Mouse (Mus musculus) MEL (cell line): ENCODE measurements around the gene Milr1. TPM values are rescaled to one million over a fixed set of nuclear protein-coding genes. Genes with fewer than 3 reads are reported as not detected.

Source experiments
- DNase-seq: peaks from one replicate; pipeline ENCODE4 v3.0.0; 2011; ENCODE audit warnings: low read depth, low spot score
- H3K27ac ChIP-seq: 2 replicates; pipeline ENCODE4 v1.5.1; 2012; ENCODE audit warnings: low read depth, mild to moderate bottlenecking, control low read depth, low read length, moderate library complexity; ENCODE audit not compliant: control insufficient read depth
- H3K27me3 ChIP-seq, 2 experiments: fragments of 150-350 bp in 1 of 2; sonication (generic) in 1 of 2; 2 replicates each; pipeline ENCODE4 v1.6.1; 2012; ENCODE audit warnings: low read length in 2 of 2, mild to moderate bottlenecking in 2 of 2, improper control_type of control experiment in 1 of 2, moderate library complexity in 1 of 2; ENCODE audit not compliant: insufficient read depth in 2 of 2, control insufficient read depth in 1 of 2
- H3K36me3 ChIP-seq, 2 experiments: 2 replicates each; pipeline ENCODE4 v1.6.1; 2012 to 2014; ENCODE audit warnings: low read length in 2 of 2, improper control_type of control experiment in 1 of 2, inconsistent platforms in 1 of 2, mild to moderate bottlenecking in 1 of 2; ENCODE audit not compliant: insufficient read depth in 2 of 2, control insufficient read depth in 1 of 2
- H3K4me1 ChIP-seq, 2 experiments: fragments of 150-350 bp in 1 of 2; sonication (generic) in 1 of 2; 2 replicates each; pipeline ENCODE4 v1.6.1; 2012; ENCODE audit warnings: low read length in 2 of 2, improper control_type of control experiment in 1 of 2, mild to moderate bottlenecking in 1 of 2; ENCODE audit not compliant: insufficient read depth in 2 of 2, control insufficient read depth in 1 of 2
- H3K4me3 ChIP-seq, 2 experiments: fragments of 150-350 bp in 1 of 2; sonication (generic) in 1 of 2; 2 replicates each; pipeline ENCODE4 v1.5.1; 2012; ENCODE audit warnings: low read depth in 2 of 2, low read length in 2 of 2, mild to moderate bottlenecking in 2 of 2, moderate library complexity in 2 of 2, control low read depth in 1 of 2, improper control_type of control experiment in 1 of 2; ENCODE audit not compliant: control insufficient read depth in 1 of 2, insufficient read depth in 1 of 2
- H3K79me2 ChIP-seq: 2 replicates; pipeline ENCODE4 v1.6.1; 2012; ENCODE audit warnings: mild to moderate bottlenecking, low read length, moderate library complexity; ENCODE audit not compliant: control insufficient read depth, poor library complexity, insufficient read depth
- H3K9ac ChIP-seq: 2 replicates; pipeline ENCODE4 v1.6.1; 2012; ENCODE audit warnings: low read depth, mild to moderate bottlenecking, control low read depth, low read length, moderate library complexity; ENCODE audit not compliant: control insufficient read depth, poor library complexity, severe bottlenecking
- H3K9me3 ChIP-seq: fragments of 150-350 bp; sonication (generic); replicated peaks from 2 replicates; pipeline ENCODE4 v1.6.1; 2012; ENCODE audit warnings: mild to moderate bottlenecking, low read length, improper control_type of control experiment, moderate library complexity; ENCODE audit not compliant: insufficient read depth
- CHD1 ChIP-seq: IDR thresholded peaks from 2 replicates; pipeline ENCODE4 v1.6.1; 2012; ENCODE audit warnings: low read depth, mild to moderate bottlenecking, inconsistent platforms, low read length, improper control_type of control experiment
- CTCF ChIP-seq, 3 experiments: IDR thresholded peaks in 2 of 3; conservative IDR thresholded peaks in 1 of 3; 2 replicates each; pipeline ENCODE4 v1.5.1; 2011 to 2012; ENCODE audit warnings: low read length in 3 of 3, low read depth in 2 of 3, mild to moderate bottlenecking in 2 of 3, improper control_type of control experiment in 1 of 3, inconsistent platforms in 1 of 3, mixed read lengths in 1 of 3, moderate library complexity in 1 of 3; ENCODE audit not compliant: control insufficient read depth in 1 of 3, insufficient read depth in 1 of 3, poor library complexity in 1 of 3, severe bottlenecking in 1 of 3
- EP300 ChIP-seq, 2 experiments: IDR thresholded peaks; 2 replicates each; pipeline ENCODE4 v1.6.1; 2011; ENCODE audit warnings: improper control_type of control experiment in 2 of 2, low read length in 2 of 2, low read depth in 1 of 2, mild to moderate bottlenecking in 1 of 2
- ETS1 ChIP-seq: IDR thresholded peaks from 2 replicates; pipeline ENCODE4 v1.6.1; 2012; ENCODE audit warnings: low read depth, mild to moderate bottlenecking, inconsistent platforms, low read length, improper control_type of control experiment, moderate library complexity
- MAFK ChIP-seq: IDR thresholded peaks from 2 replicates; pipeline ENCODE4 v1.6.1; 2011; ENCODE audit warnings: low read depth, mild to moderate bottlenecking, low read length, improper control_type of control experiment, borderline replicate concordance
- MAZ ChIP-seq: IDR thresholded peaks from 2 replicates; pipeline ENCODE4 v1.6.1; 2012; ENCODE audit warnings: low read depth, mild to moderate bottlenecking, inconsistent platforms, low read length, improper control_type of control experiment
- NRF1 ChIP-seq: IDR thresholded peaks from 2 replicates; pipeline ENCODE4 v1.6.1; 2014; ENCODE audit warnings: low read depth, mild to moderate bottlenecking, inconsistent platforms, low read length, improper control_type of control experiment, moderate library complexity; ENCODE audit not compliant: poor library complexity, insufficient read depth, severe bottlenecking
- RCOR1 ChIP-seq: IDR thresholded peaks from 2 replicates; pipeline ENCODE4 v1.6.1; 2012; ENCODE audit warnings: low read depth, mild to moderate bottlenecking, inconsistent platforms, low read length, improper control_type of control experiment
- SMC3 ChIP-seq: IDR thresholded peaks from 2 replicates; pipeline ENCODE4 v1.6.1; 2011; ENCODE audit warnings: low read depth, low read length, improper control_type of control experiment
- TAL1 ChIP-seq: IDR thresholded peaks from 2 replicates; pipeline ENCODE4 v1.6.1; 2012; ENCODE audit warnings: mild to moderate bottlenecking, inconsistent platforms, low read length, moderate library complexity, mixed read lengths
- TCF12 ChIP-seq: IDR thresholded peaks from 2 replicates; pipeline ENCODE4 v1.6.1; 2014; ENCODE audit warnings: low read depth, mild to moderate bottlenecking, inconsistent platforms, low read length, improper control_type of control experiment, moderate library complexity
- USF2 ChIP-seq, 2 experiments: IDR thresholded peaks; 2 replicates each; pipeline ENCODE4 v1.6.1; 2011 to 2012; ENCODE audit warnings: improper control_type of control experiment in 2 of 2, low read length in 2 of 2, borderline replicate concordance in 1 of 2, inconsistent platforms in 1 of 2, low read depth in 1 of 2, mild to moderate bottlenecking in 1 of 2; ENCODE audit not compliant: insufficient read depth in 1 of 2
- ZC3H11A ChIP-seq: IDR thresholded peaks from 2 replicates; pipeline ENCODE4 v1.6.1; 2012; ENCODE audit warnings: low read depth, mild to moderate bottlenecking, inconsistent platforms, low read length, improper control_type of control experiment
- ZMIZ1 ChIP-seq: IDR thresholded peaks from 2 replicates; pipeline ENCODE4 v1.6.1; 2012; ENCODE audit warnings: low read depth, mild to moderate bottlenecking, inconsistent platforms, low read length, improper control_type of control experiment, moderate library complexity
- polyA plus RNA-seq, 2 experiments: library from polyadenylated mRNA; stranded (reverse) in 1 of 2; unstranded in 1 of 2; fragments of >175 nt in 1 of 2; fragments of >200 nt in 1 of 2; gene quantifications; 2 replicates each; pipeline versions ENCODE4 v1.2.1 to v1.2.4; 2012; ENCODE audit warnings: low replicate concordance in 2 of 2, low read depth in 1 of 2; ENCODE audit not compliant: insufficient read length in 2 of 2, insufficient read depth in 1 of 2, missing spikeins in 1 of 2
- total RNA-seq: library from RNA; depleted of rRNA; stranded (reverse); fragments of 300-350 nt; gene quantifications from 2 replicates; pipeline ENCODE4 v1.2.3, GENCODE M21; 2012

Gene Milr1
- total and polyA plus RNA-seq, 3 experiments = 0.26 TPM; not detected in 2

GRCm38 (mm10) chr11:106793846-106794245 is 42.8 kb downstream of the Milr1 start:
- Histone ChIP-seq H3K79me2 (peaks cover 13% of the 10 kb centered on the region), H3K27ac (no peak overlapping the region), H3K36me3 (peaks cover 6 to 22% of the 10 kb centered on the region in 2 experiments), H3K9me3 (no peaks in the 10 kb centered on the region), H3K4me1 (peaks cover 3 to 6% of the 10 kb centered on the region in 2 experiments; a peak in 3 of 4 replicates), H3K27me3 (no peaks in the 10 kb centered on the region), H3K4me3 (no peak overlapping the region), H3K9ac (no peak overlapping the region)
- TF ChIP-seq CTCF (IDR thresholded peaks at IDR 0.05 in 2 of 3, conservative IDR thresholded peaks at IDR 0.05 in 1 of 3; ENCODE audit: control insufficient read depth in 1 of 3, insufficient read depth in 1 of 3, low read depth in 2 of 3, low read length in 3 of 3, poor library complexity in 1 of 3, severe bottlenecking in 1 of 3) (peak; percentile 6 to 53 (median 50); a peak in 4 of 6 replicates), CHD1 (no peak), SMC3 (peak; percentile 47), TAL1 (no peak)
- DNase-seq = peak; percentile 58

- peaks cover 2% of the 10 kb centered on the region for H3K79me2 ChIP-seq
- DNase-seq = no peak
- no peaks in the 10 kb centered on the region for H3K9me3 ChIP-seq
- no peak overlapping the region for H3K4me3 ChIP-seq
- H3K36me3 ChIP-seq = peaks cover 8 to 15% of the 10 kb centered on the region in 2 experiments
- H3K4me1 ChIP-seq = peaks cover 0 to 6% of the 10 kb centered on the region in 2 experiments; a peak in 3 of 4 replicates
- 0 out of 2 replicates have a peak, but pooled peaks have one; percentile 51 for TF ChIP-seq ETS1
- no peak for TF ChIP-seq CTCF (IDR thresholded peaks at IDR 0.05 in 2 of 3, conservative IDR thresholded peaks at IDR 0.05 in 1 of 3; ENCODE audit: control insufficient read depth in 1 of 3, insufficient read depth in 1 of 3, low read depth in 2 of 3, low read length in 3 of 3, poor library complexity in 1 of 3, severe bottlenecking in 1 of 3)
- TF ChIP-seq USF2 (IDR thresholded peaks at IDR 0.05; ENCODE audit: borderline replicate concordance in 1 of 2, insufficient read depth in 1 of 2, low read depth in 1 of 2, low read length in 2 of 2) = no peak
- TF ChIP-seq EP300 (IDR thresholded peaks at IDR 0.05; ENCODE audit: low read depth in 1 of 2, low read length in 2 of 2) = peak; percentile 31 to 54; a peak in 3 of 4 replicates
- TF ChIP-seq ZC3H11A = no peak
- no peak for TF ChIP-seq MAZ
- TF ChIP-seq TCF12 = peak; percentile 35; the same call in 1 of the 2 replicates
- TF ChIP-seq MAFK = no peak
- TF ChIP-seq NRF1 = no peak
- TF ChIP-seq ZMIZ1 = no peak
- no peak; the same call in 1 of the 2 replicates for TF ChIP-seq RCOR1
- H3K9ac ChIP-seq = 0 out of 2 replicates have a peak overlapping the region, but pooled peaks have one; percentile 0
- H3K27me3 ChIP-seq = no peaks in the 10 kb centered on the region
- no peak overlapping the region for H3K27ac ChIP-seq
These were observed 44.7 kb downstream of the Milr1 start for GRCm38 (mm10) chr11:106795679-106796078.
